Mouse (Mus musculus): ENCODE measurements at regions not wholly inside any gene's neighbourhood (a gene's known extent, or its start where the extent isn't known, plus 50 kb on each side); places are given as distances from the start of the nearest gene placed in this dataset.

GRCm38 (mm10) chr8:89139876-89140275 lies 95.9 kb upstream of the Sall1 start:
- TF ChIP-seq CTCF (IDR thresholded peaks at IDR 0.05; ENCODE audit: extremely low read depth, insufficient read depth, insufficient read length, insufficient replicate concordance): no peak
- no peak for TF ChIP-seq POLR2A (IDR thresholded peaks at IDR 0.05; ENCODE audit: low read depth, low read length)
